Mouse (Mus musculus) C2C12 (cell line): ENCODE data around the gene Polr3b. TPM values are rescaled to one million over a fixed set of nuclear protein-coding genes. Genes with fewer than 3 reads are reported as not detected.
A peak's percentile ranks its signal among the peaks of the same experiment; 100 is the strongest.

ENCODE experiments used
- H3K27me3 ChIP-seq: one replicate; pipeline ENCODE4 v1.6.1; 2011; ENCODE audit not compliant: control insufficient read depth, insufficient read depth, insufficient read length
- H3K36me3 ChIP-seq: one replicate; pipeline ENCODE4 v1.6.1; 2011; ENCODE audit not compliant: control insufficient read depth, insufficient read depth
- H3K4me3 ChIP-seq: one replicate; pipeline ENCODE4 v1.5.1; 2011; ENCODE audit warnings: mild to moderate bottlenecking, control low read depth; ENCODE audit not compliant: poor library complexity, insufficient read depth, severe bottlenecking
- H3K79me2 ChIP-seq: one replicate; pipeline ENCODE4 v1.6.1; 2011; ENCODE audit not compliant: control insufficient read depth, insufficient read depth
- H3K79me3 ChIP-seq: one replicate; pipeline ENCODE4 v1.6.1; 2011; ENCODE audit warnings: low read depth, control low read depth
- H3ac ChIP-seq: one replicate; pipeline ENCODE3; 2011; ENCODE audit warnings: low read depth; ENCODE audit not compliant: control insufficient read depth, insufficient read length
- CEBPB ChIP-seq: IDR thresholded peaks from one replicate; pipeline ENCODE4 v1.6.1; 2011; ENCODE audit warnings: low read depth, mild to moderate bottlenecking, control low read depth, moderate library complexity
- CTCF ChIP-seq: IDR thresholded peaks from one replicate; pipeline ENCODE4 v1.5.1; 2011; ENCODE audit not compliant: control insufficient read depth, insufficient read depth, insufficient read length
- FOSL1 ChIP-seq: IDR thresholded peaks from one replicate; pipeline ENCODE4 v1.8.0; 2011; ENCODE audit warnings: mild to moderate bottlenecking, low read length; ENCODE audit not compliant: poor library complexity, insufficient read depth, severe bottlenecking
- MAX ChIP-seq: IDR thresholded peaks from one replicate; pipeline ENCODE4 v1.6.1; 2011; ENCODE audit warnings: mild to moderate bottlenecking, control low read depth
- MYOD1 ChIP-seq: IDR thresholded peaks from one replicate; pipeline ENCODE4 v1.6.1; 2011; ENCODE audit warnings: low read depth; ENCODE audit not compliant: control insufficient read depth, insufficient read length
- MYOG ChIP-seq: IDR thresholded peaks from one replicate; pipeline ENCODE4 v1.6.1; 2011; ENCODE audit not compliant: control insufficient read depth, insufficient read length; ENCODE audit errors: extremely low read depth
- USF1 ChIP-seq: IDR thresholded peaks from one replicate; pipeline ENCODE4 v1.6.1; 2011; ENCODE audit warnings: low read depth, mild to moderate bottlenecking, control low read depth, moderate library complexity
- polyA plus RNA-seq: library from polyadenylated mRNA; unstranded; fragments of >200 nt; fragmentation: generic; extraction: Trizol; gene quantifications from one replicate; pipeline ENCODE4 v1.2.1, GENCODE M21; 2012; ENCODE audit warnings: missing spikeins

Polr3b gene
- polyA plus RNA-seq, 1 experiment, result 9.5 TPM

DNA sequence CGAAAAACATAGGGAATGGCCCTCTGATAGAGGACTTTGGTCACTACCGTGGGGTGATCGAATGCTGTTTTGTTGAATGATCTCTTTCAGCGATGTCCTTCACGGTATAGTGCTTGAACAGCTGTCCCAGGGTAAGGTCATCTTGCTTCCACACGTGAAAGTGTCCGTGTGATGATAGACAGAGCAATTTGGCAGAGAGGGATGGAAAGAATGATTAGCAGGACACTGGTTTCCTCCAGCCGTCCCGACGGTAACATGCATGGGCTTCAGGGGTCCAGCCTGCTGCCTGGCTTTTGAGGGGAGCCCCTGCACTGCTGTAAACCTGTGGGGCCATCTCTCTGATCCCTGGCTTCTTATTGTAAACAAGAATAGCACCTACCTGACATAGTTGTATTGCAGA is 43.4 kb upstream of the Polr3b start:
- Histone ChIP-seq H3K36me3 (no peaks in the 10 kb centered on the region), H3ac (no peak overlapping the region), H3K4me3 (no peak overlapping the region), H3K79me3 (no peaks in the 10 kb centered on the region), H3K27me3 (no peaks in the 10 kb centered on the region), H3K79me2 (no peaks in the 10 kb centered on the region)
- TF ChIP-seq MAX, result no peak
- no peak for TF ChIP-seq CTCF
- TF ChIP-seq CEBPB, result no peak
- no peak for TF ChIP-seq MYOG
- no peak for TF ChIP-seq USF1
- TF ChIP-seq MYOD1, result no peak
- TF ChIP-seq FOSL1, result no peak

DNA sequence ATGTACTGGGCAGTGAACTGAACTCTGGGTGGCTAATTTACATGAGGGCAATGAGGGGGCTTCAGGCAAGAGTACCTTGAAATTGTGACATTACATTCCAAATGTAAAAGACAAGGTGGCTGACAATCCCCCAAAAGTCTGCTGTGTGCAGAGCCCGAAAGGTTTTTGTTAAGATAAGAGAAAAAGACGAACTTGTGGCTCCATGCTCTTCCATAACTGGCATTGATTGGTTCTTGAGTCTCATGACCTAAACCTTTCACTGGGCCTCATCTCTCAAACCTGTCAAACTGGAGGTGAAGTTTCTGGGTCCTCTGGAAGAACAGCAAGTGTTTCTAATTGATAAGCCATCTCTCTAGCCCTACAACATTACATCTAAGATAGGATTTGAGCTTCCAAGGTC is 42.6 kb upstream of the Polr3b start:
- H3K27me3 ChIP-seq, result no peaks in the 10 kb centered on the region
- no peak overlapping the region for H3ac ChIP-seq
- no peaks in the 10 kb centered on the region for H3K79me2 ChIP-seq
- H3K4me3 ChIP-seq, result no peak overlapping the region
- TF ChIP-seq CTCF, result no peak
- no peak for TF ChIP-seq MYOD1
- TF ChIP-seq MYOG, result no peak
- no peak for TF ChIP-seq FOSL1
- TF ChIP-seq USF1, result no peak
- TF ChIP-seq CEBPB, result no peak
- no peak for TF ChIP-seq MAX
- H3K79me3 ChIP-seq, result no peaks in the 10 kb centered on the region
- H3K36me3 ChIP-seq, result no peaks in the 10 kb centered on the region

DNA sequence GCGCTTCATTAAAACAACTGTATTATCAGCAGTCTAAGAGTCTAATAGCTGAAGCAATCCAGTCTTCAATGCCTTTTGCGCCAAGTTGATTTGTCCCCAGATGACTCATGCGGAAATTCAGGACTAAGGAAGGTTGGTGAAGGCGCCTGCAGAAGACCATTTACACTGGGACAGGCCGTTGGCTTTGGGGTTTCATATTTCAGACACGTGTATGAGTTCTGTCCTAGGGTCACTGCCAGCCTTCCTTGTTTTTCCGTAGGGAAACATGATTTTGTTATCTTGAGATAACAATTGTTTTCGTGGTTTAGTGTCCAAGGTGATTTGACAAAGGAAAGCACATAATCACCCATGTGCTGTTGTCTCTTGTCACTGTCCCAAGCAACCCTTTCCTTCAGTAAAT is 40.9 kb upstream of the Polr3b start:
- no peaks in the 10 kb centered on the region for H3K36me3 ChIP-seq
- no peak overlapping the region for H3ac ChIP-seq
- H3K79me2 ChIP-seq, result no peaks in the 10 kb centered on the region
- no peaks in the 10 kb centered on the region for H3K79me3 ChIP-seq
- H3K4me3 ChIP-seq, result no peak overlapping the region
- no peaks in the 10 kb centered on the region for H3K27me3 ChIP-seq
- no peak for TF ChIP-seq USF1
- TF ChIP-seq FOSL1, result no peak

DNA sequence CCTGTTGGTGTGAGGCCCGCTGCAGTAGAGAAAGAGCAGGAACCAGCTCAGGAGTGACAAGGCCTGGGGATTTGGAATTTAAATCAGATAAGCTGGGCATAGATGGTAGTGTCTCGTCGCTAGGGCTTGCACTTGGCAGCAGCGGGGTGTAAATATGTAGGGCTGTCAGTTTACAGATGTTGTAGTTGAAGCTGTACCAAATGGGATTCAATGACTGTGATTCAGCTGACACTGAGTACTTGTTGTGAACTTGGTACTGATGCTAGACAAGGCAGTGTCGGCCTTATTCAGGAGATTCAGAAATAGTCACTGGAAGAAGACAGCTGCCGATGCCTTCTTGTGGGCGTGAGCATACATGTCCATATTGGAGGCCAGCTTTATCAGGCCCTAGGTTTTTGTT is 39.9 kb upstream of the Polr3b start:
- Histone ChIP-seq H3K27me3 (no peaks in the 10 kb centered on the region), H3K79me2 (no peaks in the 10 kb centered on the region), H3K36me3 (no peaks in the 10 kb centered on the region), H3K79me3 (no peaks in the 10 kb centered on the region), H3ac (no peak overlapping the region), H3K4me3 (no peak overlapping the region)
- TF ChIP-seq USF1 (no peak), MYOG (no peak), FOSL1 (no peak), MAX (no peak), CTCF (no peak)

DNA sequence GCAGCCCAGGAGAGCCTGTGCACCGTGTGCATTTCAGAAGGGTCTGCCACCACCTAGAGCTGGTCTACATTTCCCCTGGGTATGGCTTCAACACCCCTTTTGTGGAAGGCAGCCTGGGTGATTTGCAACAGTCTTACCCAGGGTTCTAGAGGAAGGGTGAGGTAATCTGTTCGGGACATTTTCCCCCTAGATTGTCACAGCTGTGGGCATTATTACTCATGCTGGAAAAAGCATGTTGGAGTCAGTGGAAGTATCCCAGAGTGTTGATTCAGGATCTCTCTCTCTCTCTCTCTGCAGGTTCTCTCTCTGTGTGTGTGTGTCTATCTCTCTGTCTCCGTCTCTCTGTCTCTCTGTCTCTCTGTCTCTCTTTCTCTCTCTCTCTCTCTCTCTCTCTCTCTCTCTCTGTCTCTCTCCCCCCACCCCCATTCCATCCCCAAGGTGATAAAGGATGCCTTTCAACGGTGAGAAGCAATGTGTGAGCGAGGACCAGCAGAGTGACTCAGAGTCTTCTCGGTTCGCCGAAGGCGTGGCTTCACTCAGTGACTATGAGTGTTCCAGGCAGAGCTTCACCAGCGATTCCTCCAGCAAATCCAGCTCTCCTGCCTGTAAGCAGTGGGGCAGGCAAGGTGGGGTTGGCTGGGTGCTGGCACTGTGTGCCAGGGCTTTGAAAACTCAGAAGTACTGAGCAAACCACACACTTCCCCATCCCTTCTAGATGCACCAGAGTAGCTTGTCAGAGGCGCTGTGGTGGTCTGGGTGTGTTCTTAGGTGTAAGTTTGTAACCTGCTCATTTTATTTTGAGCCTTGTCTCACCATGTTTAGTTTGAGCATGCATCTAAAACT is 37.4 kb upstream of the Polr3b start:
- no peak overlapping the region for H3K4me3 ChIP-seq
- H3K27me3 ChIP-seq, result no peaks in the 10 kb centered on the region
- H3K36me3 ChIP-seq, result no peaks in the 10 kb centered on the region
- H3ac ChIP-seq, result peak overlapping the region; percentile 67
- TF ChIP-seq MYOD1, result no peak
- TF ChIP-seq MYOG, result no peak
- TF ChIP-seq CEBPB, result no peak
- TF ChIP-seq MAX, result no peak
- no peak for TF ChIP-seq FOSL1
- TF ChIP-seq USF1, result no peak
- no peak for TF ChIP-seq CTCF
- H3K79me2 ChIP-seq, result no peaks in the 10 kb centered on the region
- H3K79me3 ChIP-seq, result no peaks in the 10 kb centered on the region

DNA sequence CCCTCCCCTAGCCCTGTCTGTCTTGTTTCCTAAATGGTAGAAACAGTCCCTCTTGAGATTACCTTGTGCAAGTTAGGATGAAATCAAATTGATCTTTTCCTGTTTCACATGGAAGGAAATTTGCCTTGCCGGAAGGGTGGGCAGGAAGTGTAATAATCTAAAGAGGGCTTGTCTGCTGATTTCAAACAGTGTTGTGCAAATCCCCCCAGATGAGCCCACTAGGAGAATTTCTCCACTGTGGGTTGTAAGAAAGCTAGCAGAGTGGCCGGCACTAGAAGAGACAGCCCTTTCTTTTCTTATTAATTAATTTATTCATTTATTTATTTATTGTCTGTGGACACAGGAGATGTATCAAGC is 36.8 kb upstream of the Polr3b start:
- H3K27me3 ChIP-seq, result no peaks in the 10 kb centered on the region
- no peak overlapping the region for H3K4me3 ChIP-seq

More for the DNA sequence above, 36.8 kb upstream of the Polr3b start:
- no peak for TF ChIP-seq MAX
- no peak for TF ChIP-seq MYOD1
- TF ChIP-seq USF1, result no peak
- no peak for TF ChIP-seq MYOG
- TF ChIP-seq CTCF, result no peak
- TF ChIP-seq CEBPB, result no peak
- no peak for TF ChIP-seq FOSL1
- H3K79me2 ChIP-seq, result no peaks in the 10 kb centered on the region
- H3ac ChIP-seq, result no peak overlapping the region
- no peaks in the 10 kb centered on the region for H3K79me3 ChIP-seq
- H3K36me3 ChIP-seq, result no peaks in the 10 kb centered on the region
